Comparison of ENCODE assay signal across 12 mouse cellular contexts in genomic region chr8:117347556-117347955, GRCm38 (mm10).
A peak's percentile ranks its signal among the peaks of the same experiment; 100 is the strongest.
DNase-seq lines count a peak whose midpoint lies in the region; ATAC-seq and TF ChIP-seq lines count a peak whose summit lies in the region.
"Had no signal": no experiment of that assay in that cellular context is flagged by ENCODE, and none has a peak within 500 bp of the region (broad histone marks: within the 10 kb centered on the region; RNA-seq: fewer than 3 reads in every experiment).

No protein-coding gene starts in this region.

- 93% methylated on average over 4 of the region's 4 CpGs for WGBS in liver, embryonic 13.5 days (ENCODE audit: insufficient replicate concordance)

- H3K9me3 ChIP-seq in liver, embryonic 13.5 days (replicated peaks) = no peaks in the 10 kb centered on the region
- H3K9me3 ChIP-seq: embryonic facial prominence, embryonic 15.5 days; heart, embryonic 15.5 days; limb, embryonic 12.5 days had no signal

- peaks cover 97% of the 10 kb centered on the region for H3K4me1 ChIP-seq in liver, embryonic 13.5 days (replicated peaks)

- ATAC-seq in liver, embryonic 13.5 days (ENCODE audit: low read depth) = no peak

- peak overlapping the region; percentile 85 for H3K27ac ChIP-seq in liver, embryonic 13.5 days
- H3K27ac ChIP-seq: embryonic facial prominence, embryonic 15.5 days; heart, embryonic 15.5 days; limb, embryonic 12.5 days had no signal

- no peak overlapping the region for H3K9ac ChIP-seq in liver, embryonic 13.5 days
- H3K9ac ChIP-seq: embryonic facial prominence, embryonic 15.5 days; heart, embryonic 15.5 days; limb, embryonic 12.5 days had no signal

- DNase-seq in NIH3T3 (ENCODE audit: low read depth) = peak; percentile 46
- DNase-seq in brain, embryonic 14.5 days (ENCODE audit: low read depth) = peak; percentile 49
- DNase-seq in kidney, adult 8-10 months = peak; percentile 89 to 93
- no peak for DNase-seq in liver, embryonic 13.5 days
- DNase-seq in lung, postnatal 10 days = no peak
- DNase-seq in gastrocnemius, postnatal 14 days = no peak
- DNase-seq in left cerebral cortex, postnatal 36 days (ENCODE audit: low spot score in 2 of 2) = no peak
- DNase-seq: cerebellum, postnatal 36 days; gastrocnemius, postnatal 10 days had no signal

- H3K4me2 ChIP-seq in liver, embryonic 13.5 days = peak overlapping the region; percentile 8
- H3K4me2 ChIP-seq: embryonic facial prominence, embryonic 15.5 days; heart, embryonic 15.5 days; limb, embryonic 12.5 days had no signal

- TF ChIP-seq CTCF in brain, embryonic 14.5 days (IDR thresholded peaks at IDR 0.05; ENCODE audit: borderline replicate concordance, extremely low read depth, insufficient read depth, insufficient read length) = no peak

- intact Hi-C loops in gastrocnemius, postnatal 14 days (cut with DNase I; ENCODE audit: low total_unique reads) = no loop called here
- intact Hi-C loops in left cerebral cortex, postnatal 36 days (cut with DNase I) = no loop called here

- no peaks in the 10 kb centered on the region for H3K27me3 ChIP-seq in liver, embryonic 13.5 days
- H3K27me3 ChIP-seq: embryonic facial prominence, embryonic 15.5 days; heart, embryonic 15.5 days; limb, embryonic 12.5 days had no signal

- H3K36me3 ChIP-seq in liver, embryonic 13.5 days = no peaks in the 10 kb centered on the region
- H3K36me3 ChIP-seq: embryonic facial prominence, embryonic 15.5 days; heart, embryonic 15.5 days; limb, embryonic 12.5 days had no signal

- H3K4me3 ChIP-seq in liver, embryonic 13.5 days (replicated peaks) = no peak overlapping the region
- H3K4me3 ChIP-seq: embryonic facial prominence, embryonic 15.5 days; heart, embryonic 15.5 days; limb, embryonic 12.5 days had no signal

- TF ChIP-seq POLR2A in brain, embryonic 14.5 days (IDR thresholded peaks at IDR 0.05; ENCODE audit: borderline replicate concordance, extremely low read depth, insufficient read depth, insufficient read length, poor library complexity, severe bottlenecking) = no peak

Comparison
In these comparisons a context has a peak if more than half of its experiments do, and no peak if none do; other contexts are left out.
1. DNase-seq: peak in NIH3T3 (single experiment), brain, embryonic 14.5 days (single experiment) and kidney, adult 8-10 months (2 of 2); none in liver, embryonic 13.5 days (single experiment), lung, postnatal 10 days (single experiment), gastrocnemius, postnatal 14 days (single experiment) and left cerebral cortex, postnatal 36 days (0 of 2).